Mouse (Mus musculus) adrenal gland, adult (tissue): ENCODE results near the gene Mgat1.
A peak's percentile ranks its signal among the peaks of the same experiment; 100 is the strongest.
"Not testable (repeated sequence)": the region's sequence is repeated elsewhere in the genome, so short reads cannot be mapped to it uniquely, and the experiment has no call there.

ENCODE experiments used
- DNase-seq, 2 experiments: peaks; one replicate each; pipeline ENCODE4 v3.0.0; 2022 to 2023; ENCODE audit warnings: low spot score in 1 of 2; ENCODE audit not compliant: inconsistent age in 2 of 2

Gene Mgat1

GRCm38 (mm10) chr11:49243727-49244594 is at the start of gene Mgat1:
Gene Mgat1 (plus strand): TSS chr11:49244191.
- DNase-seq = peak; percentile 97 to 98

- not testable (repeated sequence) for DNase-seq
Observed at GRCm38 (mm10) chr11:49194771-49195170, 49.2 kb upstream of the Mgat1 start.

- peak; percentile 36 to 70 for DNase-seq
Observed at GRCm38 (mm10) chr11:49195819-49196322, 48.1 kb upstream of the Mgat1 start.

GRCm38 (mm10) chr11:49200666-49201065 is 43.3 kb upstream of the Mgat1 start:
- DNase-seq = no peak

- no peak for DNase-seq
Observed at GRCm38 (mm10) chr11:49201142-49201541, 42.8 kb upstream of the Mgat1 start.

- DNase-seq = peak in 1 of 2 experiments; percentile 46
Observed at GRCm38 (mm10) chr11:49202071-49202470, 41.9 kb upstream of the Mgat1 start.

- peak in 1 of 2 experiments; percentile 41 for DNase-seq
Observed at GRCm38 (mm10) chr11:49202523-49203061, 41.4 kb upstream of the Mgat1 start.

GRCm38 (mm10) chr11:49203129-49203768 is 40.7 kb upstream of the Mgat1 start, which contains the start of gene Zfp62:
Gene Zfp62 (plus strand): TSS chr11:49203292.
- DNase-seq = peak; percentile 96 to 98

GRCm38 (mm10) chr11:49203771-49204497 is 40.1 kb upstream of the Mgat1 start:
- no peak for DNase-seq

- no peak for DNase-seq
Observed at GRCm38 (mm10) chr11:49205080-49205590, 38.9 kb upstream of the Mgat1 start.

GRCm38 (mm10) chr11:49207495-49207894 is 36.5 kb upstream of the Mgat1 start:
- no peak for DNase-seq

- no peak for DNase-seq
Observed at GRCm38 (mm10) chr11:49212577-49212976, 31.4 kb upstream of the Mgat1 start.

GRCm38 (mm10) chr11:49213505-49213904 is 30.5 kb upstream of the Mgat1 start:
- no peak for DNase-seq

- no peak for DNase-seq
Observed at GRCm38 (mm10) chr11:49219271-49219670, 24.7 kb upstream of the Mgat1 start.

- DNase-seq = no peak
Observed at GRCm38 (mm10) chr11:49224455-49224854, 19.5 kb upstream of the Mgat1 start.

- no peak for DNase-seq
Observed at GRCm38 (mm10) chr11:49232781-49233180, 11.2 kb upstream of the Mgat1 start.

GRCm38 (mm10) chr11:49235459-49236207 is 8.4 kb upstream of the Mgat1 start:
- DNase-seq = no peak

- DNase-seq = peak in 1 of 2 experiments; percentile 44
Observed at GRCm38 (mm10) chr11:49236891-49237290, 7.1 kb upstream of the Mgat1 start.

GRCm38 (mm10) chr11:49237532-49237931 is 6.5 kb upstream of the Mgat1 start:
- peak in 1 of 2 experiments; percentile 59 for DNase-seq

- DNase-seq = no peak
Observed at GRCm38 (mm10) chr11:49240310-49240709, 3.7 kb upstream of the Mgat1 start.
